Mouse (Mus musculus): ENCODE results near the gene Heatr5a. TPM values are rescaled to one million over a fixed set of nuclear protein-coding genes. Genes with fewer than 3 reads are reported as not detected.
A peak's percentile ranks its signal among the peaks of the same experiment; 100 is the strongest.

The Heatr5a gene
- polyA plus RNA-seq, 1 experiment from 2014 or later: 16.8 TPM

DNA sequence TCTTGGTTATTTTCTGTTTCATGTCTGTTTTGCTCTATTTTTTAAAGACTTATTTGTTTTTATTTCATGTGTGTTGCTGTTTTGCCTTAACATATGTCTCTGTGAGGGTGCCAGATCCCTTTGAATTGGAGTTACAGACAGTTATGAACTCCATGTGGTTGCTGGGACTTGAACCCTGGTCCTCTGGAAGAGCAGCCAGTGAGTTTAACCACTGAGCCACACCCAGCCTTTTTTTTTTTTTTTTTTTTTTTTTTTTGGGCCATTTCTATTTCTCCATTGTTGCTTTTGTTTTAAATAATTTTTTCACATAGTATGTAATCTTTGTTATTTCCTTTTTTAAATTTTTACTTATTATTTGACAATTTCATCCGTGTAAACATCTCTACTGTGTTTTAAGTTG, 131.3 kb downstream of the Heatr5a start:
- Histone ChIP-seq H3K9me3 (ENCODE audit: control insufficient read depth, low read length) (no peaks in the 10 kb centered on the region), H3K4me1 (replicated peaks; ENCODE audit: control insufficient read depth, insufficient read depth, low read length) (0 out of 2 replicates have a peak, but pooled peaks cover 5% of the 10 kb centered on the region), H3K4me3 (ENCODE audit: low read depth, low read length) (no peak overlapping the region), H3K9ac (ENCODE audit: low read length) (no peak overlapping the region), H3K27ac (ENCODE audit: low read depth, low read length) (no peak overlapping the region), H3K36me3 (ENCODE audit: control insufficient read depth, insufficient read depth, low read length) (no peaks in the 10 kb centered on the region), H3K4me2 (ENCODE audit: low read depth, low read length, severe bottlenecking) (no peak overlapping the region), H3K27me3 (ENCODE audit: control insufficient read depth, insufficient read depth, low read length) (no peaks in the 10 kb centered on the region)
- no peak for DNase-seq (ENCODE audit: low spot score)
- whole genome bisulfite sequencing: 97% methylated on average over 1 of the region's 1 CpGs
- ATAC-seq (replicated peaks; ENCODE audit: low FRiP score): no peak

DNA sequence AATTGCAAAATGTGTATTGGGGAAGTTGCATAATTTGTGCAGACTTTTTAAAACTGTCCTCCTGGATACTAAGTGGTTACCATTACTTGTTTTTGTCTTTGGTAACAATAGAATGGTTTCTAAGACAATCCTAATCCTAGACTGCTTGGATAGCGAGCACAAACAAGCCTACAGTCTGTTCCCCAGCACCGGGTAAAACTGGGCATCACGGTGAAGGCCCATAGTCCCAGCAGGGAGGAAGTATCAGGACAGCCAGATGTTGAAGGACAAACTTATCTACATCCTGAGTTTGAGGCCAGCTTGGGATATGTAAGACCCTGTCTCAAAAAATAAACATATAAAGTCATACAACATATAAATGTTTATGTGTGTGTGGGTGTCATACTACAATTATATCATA, 135.9 kb downstream of the Heatr5a start:
- WGBS: 61% methylated on average over 3 of the region's 3 CpGs
- no peaks in the 10 kb centered on the region for H3K9me3 ChIP-seq (ENCODE audit: control insufficient read depth, low read length)
- DNase-seq (ENCODE audit: low spot score): no peak

DNA sequence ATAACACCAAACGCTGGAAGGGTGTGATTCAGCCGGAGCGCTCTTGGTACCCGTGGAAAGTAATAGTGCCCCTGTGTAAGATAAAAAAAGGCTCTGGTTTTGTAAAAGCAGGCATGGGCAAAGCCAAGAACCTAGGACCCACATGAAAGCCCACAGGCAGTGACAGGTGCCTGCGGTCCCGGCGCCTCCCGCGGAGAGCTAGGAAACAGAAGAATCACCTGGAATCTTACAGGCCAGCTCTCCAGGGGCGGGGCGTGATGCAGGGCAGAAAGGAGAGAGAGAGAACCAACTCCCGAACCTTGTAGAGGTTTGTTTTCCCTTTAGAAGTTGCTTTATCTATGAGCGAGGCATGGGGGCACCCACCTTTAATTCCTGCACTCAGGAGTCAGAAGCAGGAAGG, 139.2 kb downstream of the Heatr5a start:
- Histone ChIP-seq H3K9ac (ENCODE audit: low read length) (no peak overlapping the region), H3K4me1 (replicated peaks; ENCODE audit: control insufficient read depth, insufficient read depth, low read length) (peaks cover 3% of the 10 kb centered on the region; the same call in 1 of the 2 replicates), H3K4me3 (ENCODE audit: low read depth, low read length) (no peak overlapping the region), H3K9me3 (ENCODE audit: control insufficient read depth, low read length) (no peaks in the 10 kb centered on the region), H3K27ac (ENCODE audit: low read depth, low read length) (no peak overlapping the region), H3K4me2 (ENCODE audit: low read depth, low read length, severe bottlenecking) (no peak overlapping the region), H3K27me3 (ENCODE audit: control insufficient read depth, insufficient read depth, low read length) (no peaks in the 10 kb centered on the region; the same call in 1 of the 2 replicates), H3K36me3 (ENCODE audit: control insufficient read depth, insufficient read depth, low read length) (no peaks in the 10 kb centered on the region)
- WGBS: 72% methylated on average over 13 of the region's 13 CpGs
- DNase-seq (ENCODE audit: low spot score): no peak
- ATAC-seq (replicated peaks; ENCODE audit: low FRiP score): no peak

More for the DNA sequence above, 135.9 kb downstream of the Heatr5a start:
- no peaks in the 10 kb centered on the region; the same call in 1 of the 2 replicates for H3K27me3 ChIP-seq (ENCODE audit: control insufficient read depth, insufficient read depth, low read length)
- H3K4me2 ChIP-seq (ENCODE audit: low read depth, low read length, severe bottlenecking): no peak overlapping the region
- no peak overlapping the region for H3K4me3 ChIP-seq (ENCODE audit: low read depth, low read length)
- no peak overlapping the region for H3K27ac ChIP-seq (ENCODE audit: low read depth, low read length)
- H3K4me1 ChIP-seq (replicated peaks; ENCODE audit: control insufficient read depth, insufficient read depth, low read length): 0 out of 2 replicates have a peak, but pooled peaks cover 1% of the 10 kb centered on the region
- H3K36me3 ChIP-seq (ENCODE audit: control insufficient read depth, insufficient read depth, low read length): no peaks in the 10 kb centered on the region
- no peak overlapping the region for H3K9ac ChIP-seq (ENCODE audit: low read length)
- ATAC-seq (replicated peaks; ENCODE audit: low FRiP score): no peak

- Histone ChIP-seq H3K4me1 (replicated peaks; ENCODE audit: control insufficient read depth, insufficient read depth, low read length) (peaks cover 3% of the 10 kb centered on the region; the same call in 1 of the 2 replicates), H3K36me3 (ENCODE audit: control insufficient read depth, insufficient read depth, low read length) (no peaks in the 10 kb centered on the region), H3K9ac (ENCODE audit: low read length) (no peak overlapping the region), H3K27me3 (ENCODE audit: control insufficient read depth, insufficient read depth, low read length) (no peaks in the 10 kb centered on the region; the same call in 1 of the 2 replicates), H3K4me2 (ENCODE audit: low read depth, low read length, severe bottlenecking) (no peak overlapping the region), H3K27ac (ENCODE audit: low read depth, low read length) (no peak overlapping the region), H3K4me3 (ENCODE audit: low read depth, low read length) (no peak overlapping the region), H3K9me3 (ENCODE audit: control insufficient read depth, low read length) (no peaks in the 10 kb centered on the region)
- no peak for ATAC-seq (replicated peaks; ENCODE audit: low FRiP score)
- 97% methylated on average over 3 of the region's 3 CpGs for WGBS
- DNase-seq (ENCODE audit: low spot score): no peak
These were observed 139.8 kb downstream of the Heatr5a start for GRCm38 (mm10) chr12:51831296-51831695.

GRCm38 (mm10) chr12:51830671-51831070, 140.4 kb downstream of the Heatr5a start:
- Histone ChIP-seq H3K4me1 (replicated peaks; ENCODE audit: control insufficient read depth, insufficient read depth, low read length) (peaks cover 3% of the 10 kb centered on the region; the same call in 1 of the 2 replicates), H3K36me3 (ENCODE audit: control insufficient read depth, insufficient read depth, low read length) (no peaks in the 10 kb centered on the region), H3K4me2 (ENCODE audit: low read depth, low read length, severe bottlenecking) (no peak overlapping the region), H3K9me3 (ENCODE audit: control insufficient read depth, low read length) (no peaks in the 10 kb centered on the region), H3K4me3 (ENCODE audit: low read depth, low read length) (no peak overlapping the region), H3K9ac (ENCODE audit: low read length) (no peak overlapping the region), H3K27me3 (ENCODE audit: control insufficient read depth, insufficient read depth, low read length) (no peaks in the 10 kb centered on the region; the same call in 1 of the 2 replicates), H3K27ac (ENCODE audit: low read depth, low read length) (no peak overlapping the region; the same call in 1 of the 2 replicates)
- no peak for ATAC-seq (replicated peaks; ENCODE audit: low FRiP score)
- WGBS: 89% methylated on average over 1 of the region's 1 CpGs
- no peak for DNase-seq (ENCODE audit: low spot score)

GRCm38 (mm10) chr12:51830077-51830402, 141.1 kb downstream of the Heatr5a start:
- WGBS: under 1% methylated on average over 12 of the region's 12 CpGs
- H3K9ac ChIP-seq (ENCODE audit: low read length): peak overlapping the region; percentile 99
- peaks cover 3% of the 10 kb centered on the region; the same call in 1 of the 2 replicates for H3K4me1 ChIP-seq (replicated peaks; ENCODE audit: control insufficient read depth, insufficient read depth, low read length)
- H3K4me3 ChIP-seq (ENCODE audit: low read depth, low read length): peak overlapping the region; percentile 99
- H3K27ac ChIP-seq (ENCODE audit: low read depth, low read length): peak overlapping the region; percentile 98
- no peaks in the 10 kb centered on the region for H3K9me3 ChIP-seq (ENCODE audit: control insufficient read depth, low read length)
- no peaks in the 10 kb centered on the region; the same call in 1 of the 2 replicates for H3K27me3 ChIP-seq (ENCODE audit: control insufficient read depth, insufficient read depth, low read length)
- ATAC-seq (replicated peaks; ENCODE audit: low FRiP score) (peak; percentile 23; the same call in 1 of the 2 replicates), DNase-seq (ENCODE audit: low spot score) (no peak)
- no peaks in the 10 kb centered on the region for H3K36me3 ChIP-seq (ENCODE audit: control insufficient read depth, insufficient read depth, low read length)
- H3K4me2 ChIP-seq (ENCODE audit: low read depth, low read length, severe bottlenecking): peak overlapping the region; percentile 78

DNA sequence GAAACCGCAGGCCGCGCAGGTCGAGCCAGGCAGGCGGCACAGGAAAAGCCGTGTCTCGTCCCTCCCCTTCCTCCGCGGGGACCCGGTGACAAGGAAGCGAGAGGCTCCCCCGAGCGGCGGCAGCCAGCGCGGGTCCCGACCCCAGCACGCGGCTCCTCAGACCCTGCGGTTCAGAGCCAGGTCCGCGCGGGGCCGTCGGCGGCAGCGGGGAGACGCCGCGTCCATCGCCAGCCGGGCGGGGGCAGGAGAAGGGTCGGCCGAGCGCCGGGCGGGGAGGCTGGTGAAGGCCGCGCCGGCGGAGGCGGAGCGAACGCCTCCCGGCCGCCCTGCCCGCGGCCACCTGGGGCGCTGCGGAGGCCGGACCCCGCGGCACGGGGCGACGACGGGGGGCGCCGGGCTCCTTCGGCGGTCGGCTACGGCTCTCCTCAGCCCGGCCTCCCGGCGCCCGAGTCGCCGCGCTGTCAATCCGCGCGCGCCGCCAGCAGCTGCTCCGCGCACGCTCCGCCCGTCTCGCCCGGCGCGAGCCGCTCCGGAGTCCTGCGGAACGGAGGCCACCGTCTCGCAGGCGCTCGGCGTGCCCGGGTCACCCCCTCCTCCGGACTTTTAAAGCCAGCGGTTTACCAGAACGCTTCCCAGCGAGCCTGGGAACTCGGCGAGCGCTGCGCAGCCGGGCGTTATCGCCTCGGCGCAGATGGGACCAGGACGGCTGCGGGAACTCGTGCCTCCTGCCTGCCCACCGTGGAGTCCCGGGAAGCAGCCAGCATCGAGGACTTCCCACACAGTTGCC, 141.6 kb downstream of the Heatr5a start, which contains the start of gene Hectd1:
TSS of gene Hectd1 (minus strand) at position 247 of the 787 bp plus-strand sequence.
- peak within 1 kb of the TSS; percentile 99 for H3K4me3 ChIP-seq (ENCODE audit: low read depth, low read length)
- peak; percentile 92 for DNase-seq (ENCODE audit: low spot score)
- no peaks in the 10 kb centered on the region for H3K9me3 ChIP-seq (ENCODE audit: control insufficient read depth, low read length)
- peak within 1 kb of the TSS; percentile 99 for H3K9ac ChIP-seq (ENCODE audit: low read length)
- no peaks in the 10 kb centered on the region for H3K36me3 ChIP-seq (ENCODE audit: control insufficient read depth, insufficient read depth, low read length)
- peak; percentile 93 for ATAC-seq (replicated peaks; ENCODE audit: low FRiP score)
- peak within 1 kb of the TSS; percentile 78 for H3K4me2 ChIP-seq (ENCODE audit: low read depth, low read length, severe bottlenecking)
- no peaks in the 10 kb centered on the region; the same call in 1 of the 2 replicates for H3K27me3 ChIP-seq (ENCODE audit: control insufficient read depth, insufficient read depth, low read length)
- under 1% methylated on average over 64 of the region's 114 CpGs for WGBS
- H3K27ac ChIP-seq (ENCODE audit: low read depth, low read length): peak within 1 kb of the TSS; percentile 98
- peaks cover 3% of the 10 kb centered on the region; the same call in 1 of the 2 replicates for H3K4me1 ChIP-seq (replicated peaks; ENCODE audit: control insufficient read depth, insufficient read depth, low read length)

- ATAC-seq (replicated peaks; ENCODE audit: low FRiP score): peak; percentile 21; the same call in 1 of the 2 replicates
- Histone ChIP-seq H3K36me3 (ENCODE audit: control insufficient read depth, insufficient read depth, low read length) (no peaks in the 10 kb centered on the region), H3K27me3 (ENCODE audit: control insufficient read depth, insufficient read depth, low read length) (no peaks in the 10 kb centered on the region; the same call in 1 of the 2 replicates), H3K27ac (ENCODE audit: low read depth, low read length) (peak overlapping the region; percentile 98), H3K4me1 (replicated peaks; ENCODE audit: control insufficient read depth, insufficient read depth, low read length) (peaks cover 3% of the 10 kb centered on the region; the same call in 1 of the 2 replicates), H3K4me3 (ENCODE audit: low read depth, low read length) (peak overlapping the region; percentile 99), H3K9me3 (ENCODE audit: control insufficient read depth, low read length) (no peaks in the 10 kb centered on the region), H3K4me2 (ENCODE audit: low read depth, low read length, severe bottlenecking) (peak overlapping the region; percentile 78), H3K9ac (ENCODE audit: low read length) (peak overlapping the region; percentile 99)
- under 1% methylated on average over 66 of the region's 66 CpGs for WGBS
- no peak for DNase-seq (ENCODE audit: low spot score)
These were observed 142.3 kb downstream of the Heatr5a start for GRCm38 (mm10) chr12:51828716-51829289.
